Mouse (Mus musculus): ENCODE measurements around the gene Irs2. TPM values are rescaled to one million over a fixed set of nuclear protein-coding genes. Genes with fewer than 3 reads are reported as not detected.

Gene Irs2
- polyA plus RNA-seq (2014; fragmentation: Illumina TruSeq; extraction: RNeasy Lipid Tissue Mini Kit (QIAGEN cat#74804); ENCODE audit: low read depth, low replicate concordance): 8.0 TPM

DNA sequence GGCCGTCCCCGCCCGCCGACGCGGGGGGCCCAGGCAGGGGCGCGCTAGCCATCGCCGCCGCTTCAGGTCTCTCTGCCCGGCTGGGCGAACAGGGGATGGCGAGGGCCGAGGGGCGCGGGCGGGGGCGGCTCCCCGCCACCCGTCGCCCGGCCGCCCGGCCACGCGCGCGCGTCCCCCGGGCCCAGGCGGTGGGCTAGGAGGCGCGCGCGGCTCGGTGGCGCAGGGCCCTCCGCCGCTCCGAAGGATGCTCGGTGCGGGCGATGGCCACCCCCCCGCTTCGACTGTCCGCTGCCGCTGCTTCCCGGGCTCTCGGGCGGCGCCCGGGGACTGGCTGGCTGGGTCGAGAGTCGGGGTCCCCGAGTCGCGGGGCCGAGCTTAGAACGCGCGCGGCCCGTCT is at the start of gene Irs2:
Gene Irs2, minus strand, starts transcription at position 80 of the 397 bp plus-strand sequence.

